Mouse (Mus musculus) heart, embryonic 14.5 days (tissue): ENCODE results near the gene Cflar. TPM values are rescaled to one million over a fixed set of nuclear protein-coding genes. Genes with fewer than 3 reads are reported as not detected.

Experiments used
- ATAC-seq: fragments of 200-750 bp; cut with Nextera tagmentation; 2 replicates; pipeline ENCODE4 v1.8.0; 2017; ENCODE audit warnings: low read depth, moderate TSS enrichment; ENCODE audit not compliant: insufficient number of reproducible peaks, insufficient read depth, low FRiP score
- H3K27ac ChIP-seq, 2 experiments: fragments of 200-500 bp in 1 of 2; fragments of 300-500 bp in 1 of 2; sonication (generic) in 1 of 2; replicated peaks in 1 of 2; 2 replicates each; pipeline ENCODE4 v1.5.1; 2012 to 2014; ENCODE audit warnings: low read depth in 2 of 2, low read length in 2 of 2, control low read depth in 1 of 2, mild to moderate bottlenecking in 1 of 2, mixed read lengths in 1 of 2; ENCODE audit not compliant: control insufficient read depth in 1 of 2, insufficient read depth in 1 of 2
- H3K27me3 ChIP-seq: fragments of 300-500 bp; sonication (generic); 2 replicates; pipeline ENCODE4 v1.6.1; 2014; ENCODE audit warnings: mild to moderate bottlenecking, low read length, control low read depth; ENCODE audit not compliant: control insufficient read depth, insufficient read depth
- H3K36me3 ChIP-seq: fragments of 300-500 bp; sonication (generic); 2 replicates; pipeline ENCODE4 v1.6.1; 2014; ENCODE audit warnings: mild to moderate bottlenecking, control low read depth, low read length, mixed read lengths; ENCODE audit not compliant: control insufficient read depth, insufficient read depth
- H3K4me1 ChIP-seq, 2 experiments: fragments of 200-500 bp in 1 of 2; fragments of 300-500 bp in 1 of 2; sonication (generic) in 1 of 2; 2 replicates each; pipeline ENCODE4 v1.6.1; 2012 to 2014; ENCODE audit warnings: low read length in 2 of 2, control low read depth in 1 of 2, mixed read lengths in 1 of 2; ENCODE audit not compliant: control insufficient read depth in 2 of 2, insufficient read depth in 2 of 2
- H3K4me2 ChIP-seq: fragments of 300-500 bp; sonication (generic); 2 replicates; pipeline ENCODE4 v1.6.1; 2014; ENCODE audit warnings: mild to moderate bottlenecking, low read length
- H3K4me3 ChIP-seq, 2 experiments: fragments of 200-500 bp in 1 of 2; fragments of 300-500 bp in 1 of 2; sonication (generic) in 1 of 2; 2 replicates each; pipeline ENCODE4 v1.5.1; 2012 to 2014; ENCODE audit warnings: low read length in 2 of 2, mild to moderate bottlenecking in 2 of 2, control low read depth in 1 of 2, low read depth in 1 of 2, moderate library complexity in 1 of 2; ENCODE audit not compliant: control insufficient read depth in 1 of 2, insufficient read depth in 1 of 2
- H3K9ac ChIP-seq: fragments of 300-500 bp; sonication (generic); 2 replicates; pipeline ENCODE4 v1.6.1; 2014; ENCODE audit warnings: mild to moderate bottlenecking, low read length
- H3K9me3 ChIP-seq: fragments of 300-500 bp; sonication (generic); 2 replicates; pipeline ENCODE4 v1.6.1; 2016; ENCODE audit warnings: low read length, control low read depth; ENCODE audit not compliant: control insufficient read depth
- WGBS: fragments of 180-500 bp; shearing (Covaris S2); extraction: QIAGEN DNeasy Blood & Tissue Kit; methylation state at CpG from one replicate; pipeline ENCODE4 v1.1.7; 2014; 5-methylcytosine and 5-hydroxymethylcytosine counted together
- polyA plus RNA-seq: library from polyadenylated mRNA; unstranded; fragments of >200 nt; fragmentation: Nextera tagmentation; extraction: Ambion mirVana; gene quantifications from 2 replicates; pipeline ENCODE4 v1.2.1, GENCODE M21; 2014

Gene Cflar
- polyA plus RNA-seq, 1 experiment from 2014 or later: 42.2 TPM

- H3K9ac ChIP-seq: no peak overlapping the region
- no peak overlapping the region for H3K27ac ChIP-seq
- no peaks in the 10 kb centered on the region for H3K9me3 ChIP-seq
- H3K27me3 ChIP-seq: no peaks in the 10 kb centered on the region
- no peak overlapping the region for H3K4me2 ChIP-seq
- WGBS: 89% methylated on average over 7 of the region's 7 CpGs
- peaks cover 86% of the 10 kb centered on the region for H3K36me3 ChIP-seq
- no peak for ATAC-seq
- no peak overlapping the region for H3K4me3 ChIP-seq
- no peaks in the 10 kb centered on the region for H3K4me1 ChIP-seq
These were observed 24.7 kb downstream of the Cflar start for GRCm38 (mm10) chr1:58735962-58736361.

- WGBS: 93% methylated on average over 22 of the region's 22 CpGs
- no peak overlapping the region for H3K4me2 ChIP-seq
- H3K4me3 ChIP-seq: no peak overlapping the region
- no peaks in the 10 kb centered on the region for H3K27me3 ChIP-seq
- peaks cover 87% of the 10 kb centered on the region for H3K36me3 ChIP-seq
- no peak overlapping the region for H3K9ac ChIP-seq
- H3K9me3 ChIP-seq: no peaks in the 10 kb centered on the region
- ATAC-seq: no peak
- no peaks in the 10 kb centered on the region for H3K4me1 ChIP-seq
- H3K27ac ChIP-seq: no peak overlapping the region
These were observed 25.7 kb downstream of the Cflar start for GRCm38 (mm10) chr1:58736968-58737367.

- H3K36me3 ChIP-seq: peaks cover 98% of the 10 kb centered on the region
- H3K9me3 ChIP-seq: no peaks in the 10 kb centered on the region
- H3K27ac ChIP-seq: no peak overlapping the region
- H3K27me3 ChIP-seq: no peaks in the 10 kb centered on the region
- ATAC-seq: no peak
- no peak overlapping the region for H3K9ac ChIP-seq
- H3K4me3 ChIP-seq: no peak overlapping the region
- 87% methylated on average over 7 of the region's 7 CpGs for WGBS
- no peaks in the 10 kb centered on the region; a peak in 1 of 4 replicates for H3K4me1 ChIP-seq
- no peak overlapping the region for H3K4me2 ChIP-seq
These were observed 28.2 kb downstream of the Cflar start for GRCm38 (mm10) chr1:58739529-58739928.

GRCm38 (mm10) chr1:58742571-58743021 lies 31.3 kb downstream of the Cflar start:
- H3K36me3 ChIP-seq: peaks cover 96% of the 10 kb centered on the region
- H3K4me1 ChIP-seq: no peaks in the 10 kb centered on the region; a peak in 1 of 4 replicates
- peak overlapping the region; percentile 8 to 51; a peak in 2 of 4 replicates for H3K27ac ChIP-seq

GRCm38 (mm10) chr1:58743252-58743651 lies 31.9 kb downstream of the Cflar start:
- ATAC-seq: no peak
- Histone ChIP-seq H3K9me3 (no peaks in the 10 kb centered on the region), H3K4me1 (no peaks in the 10 kb centered on the region; a peak in 1 of 4 replicates), H3K36me3 (peaks cover 96% of the 10 kb centered on the region), H3K4me3 (no peak overlapping the region), H3K27me3 (no peaks in the 10 kb centered on the region), H3K9ac (no peak overlapping the region), H3K27ac (peak overlapping the region; percentile 8 to 51; a peak in 2 of 4 replicates), H3K4me2 (no peak overlapping the region)
- WGBS: 55% methylated on average over 6 of the region's 6 CpGs

More at GRCm38 (mm10) chr1:58742571-58743021, 31.3 kb downstream of the Cflar start:
- WGBS: 53% methylated on average over 5 of the region's 5 CpGs
- Histone ChIP-seq H3K4me2 (no peak overlapping the region), H3K27me3 (no peaks in the 10 kb centered on the region), H3K4me3 (no peak overlapping the region), H3K9ac (no peak overlapping the region), H3K9me3 (no peaks in the 10 kb centered on the region)
- no peak for ATAC-seq

GRCm38 (mm10) chr1:58744645-58745044 lies 33.3 kb downstream of the Cflar start:
- Histone ChIP-seq H3K27ac (no peak overlapping the region), H3K4me3 (no peak overlapping the region), H3K9ac (no peak overlapping the region), H3K4me1 (no peaks in the 10 kb centered on the region; a peak in 1 of 4 replicates), H3K27me3 (no peaks in the 10 kb centered on the region), H3K36me3 (peaks cover 95% of the 10 kb centered on the region), H3K4me2 (no peak overlapping the region), H3K9me3 (no peaks in the 10 kb centered on the region)
- ATAC-seq: no peak
- 82% methylated on average over 7 of the region's 7 CpGs for WGBS

GRCm38 (mm10) chr1:58746880-58747279 lies 35.6 kb downstream of the Cflar start:
- no peaks in the 10 kb centered on the region; a peak in 1 of 4 replicates for H3K4me1 ChIP-seq
- H3K9ac ChIP-seq: no peak overlapping the region
- ATAC-seq: no peak
- H3K27ac ChIP-seq: no peak overlapping the region
- no peak overlapping the region for H3K4me2 ChIP-seq
- no peaks in the 10 kb centered on the region for H3K27me3 ChIP-seq
- H3K9me3 ChIP-seq: no peaks in the 10 kb centered on the region
- peaks cover 74% of the 10 kb centered on the region for H3K36me3 ChIP-seq
- 75% methylated on average over 9 of the region's 9 CpGs for WGBS
- no peak overlapping the region for H3K4me3 ChIP-seq

GRCm38 (mm10) chr1:58759451-58759850 lies 48.1 kb downstream of the Cflar start:
- ATAC-seq: no peak
- Histone ChIP-seq H3K9me3 (no peaks in the 10 kb centered on the region), H3K27me3 (no peaks in the 10 kb centered on the region), H3K4me3 (no peak overlapping the region), H3K9ac (no peak overlapping the region), H3K4me1 (no peaks in the 10 kb centered on the region), H3K36me3 (peaks cover 45% of the 10 kb centered on the region), H3K4me2 (no peak overlapping the region), H3K27ac (no peak overlapping the region)
- WGBS: 89% methylated on average over 3 of the region's 3 CpGs
